Mouse (Mus musculus): ENCODE measurements around the gene Dlx3. TPM values are rescaled to one million over a fixed set of nuclear protein-coding genes. Genes with fewer than 3 reads are reported as not detected.

Gene Dlx3
- total RNA-seq, 1 experiment from 2014 or later: not detected

DNA sequence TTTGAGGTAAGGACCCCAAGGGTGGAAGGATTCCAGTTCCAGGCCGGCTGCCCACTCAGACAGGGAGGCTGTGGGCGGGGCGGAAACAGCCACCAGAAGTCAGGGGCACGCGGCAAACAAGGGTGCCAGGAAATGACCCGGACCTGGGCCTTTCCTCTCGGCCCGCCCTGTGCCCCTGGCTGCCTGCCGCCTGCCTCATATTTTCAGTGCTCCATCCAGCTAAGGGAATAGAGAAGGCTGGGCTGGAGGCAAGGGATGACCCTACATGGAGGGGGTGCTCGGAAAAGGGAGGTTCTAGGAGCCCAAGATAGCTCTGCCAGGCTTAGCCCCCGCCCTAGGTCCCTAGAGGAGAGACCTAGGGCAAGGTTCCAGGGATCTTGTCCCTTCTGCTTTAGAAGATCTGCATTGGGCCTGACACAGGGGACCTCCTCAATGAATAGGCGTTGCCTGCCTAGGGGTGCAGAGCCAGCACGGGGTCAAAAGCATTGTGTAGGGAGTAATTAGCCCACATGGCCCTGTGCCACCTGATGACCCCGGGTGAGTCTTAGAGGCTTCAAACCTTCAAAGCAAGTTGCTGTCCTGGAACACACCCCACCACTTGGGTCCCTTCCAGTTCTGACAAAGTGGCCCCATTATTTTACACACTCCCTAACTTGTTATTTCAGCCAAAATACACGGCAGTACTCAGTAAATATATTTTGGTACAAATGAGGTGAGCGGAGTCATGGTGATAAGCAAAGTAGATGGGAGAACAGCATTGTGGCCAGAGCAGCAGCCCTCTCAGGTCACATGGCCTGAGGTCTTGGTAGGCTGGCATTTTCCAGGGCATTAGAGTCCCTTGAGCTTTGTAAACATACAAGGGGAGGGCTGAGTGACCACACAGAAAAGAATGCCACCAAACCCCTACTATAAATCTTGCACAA is 30.8 kb upstream of the Dlx3 start:
- DNase-seq: peak; percentile 60

DNA sequence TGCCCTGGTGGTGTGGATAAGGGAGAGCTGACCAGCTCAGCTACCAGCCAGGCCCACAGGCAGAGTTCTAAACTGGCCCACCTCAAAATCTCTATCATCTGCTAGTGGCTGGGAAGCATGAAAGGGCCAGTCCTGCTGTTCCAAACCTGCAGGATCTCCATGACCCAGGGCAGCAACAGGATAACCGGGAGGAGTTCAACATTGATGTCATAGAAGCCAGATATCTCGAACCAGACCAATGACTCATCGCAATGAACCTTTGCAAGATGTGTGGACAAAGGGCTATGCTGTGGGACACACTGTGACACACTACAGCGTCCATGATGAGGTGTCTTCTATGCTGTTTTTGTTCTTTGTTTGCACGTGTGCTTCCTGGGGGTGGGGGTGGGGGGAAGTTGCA is 26.8 kb upstream of the Dlx3 start:
- no peak for DNase-seq

DNA sequence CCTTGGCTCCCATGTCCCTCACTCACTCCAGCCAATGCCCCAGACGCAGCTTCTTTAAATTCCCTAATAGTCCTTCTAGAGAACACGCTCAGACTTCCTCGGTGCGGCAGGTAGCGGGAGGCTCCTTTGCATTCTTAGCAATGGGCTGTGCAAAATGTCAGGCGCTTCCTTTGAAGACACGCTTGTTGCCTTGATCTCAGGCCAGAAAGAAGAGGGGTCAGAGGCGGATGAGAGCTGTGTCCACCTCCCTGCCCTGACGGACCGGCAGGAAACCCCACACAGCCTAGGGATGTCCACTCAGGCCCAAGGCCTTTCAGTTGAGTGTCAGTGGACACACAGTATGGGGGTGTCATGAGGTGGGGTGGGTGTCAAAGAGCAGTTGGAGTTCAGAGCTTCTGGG is 24.3 kb upstream of the Dlx3 start:
- no peak for DNase-seq

DNA sequence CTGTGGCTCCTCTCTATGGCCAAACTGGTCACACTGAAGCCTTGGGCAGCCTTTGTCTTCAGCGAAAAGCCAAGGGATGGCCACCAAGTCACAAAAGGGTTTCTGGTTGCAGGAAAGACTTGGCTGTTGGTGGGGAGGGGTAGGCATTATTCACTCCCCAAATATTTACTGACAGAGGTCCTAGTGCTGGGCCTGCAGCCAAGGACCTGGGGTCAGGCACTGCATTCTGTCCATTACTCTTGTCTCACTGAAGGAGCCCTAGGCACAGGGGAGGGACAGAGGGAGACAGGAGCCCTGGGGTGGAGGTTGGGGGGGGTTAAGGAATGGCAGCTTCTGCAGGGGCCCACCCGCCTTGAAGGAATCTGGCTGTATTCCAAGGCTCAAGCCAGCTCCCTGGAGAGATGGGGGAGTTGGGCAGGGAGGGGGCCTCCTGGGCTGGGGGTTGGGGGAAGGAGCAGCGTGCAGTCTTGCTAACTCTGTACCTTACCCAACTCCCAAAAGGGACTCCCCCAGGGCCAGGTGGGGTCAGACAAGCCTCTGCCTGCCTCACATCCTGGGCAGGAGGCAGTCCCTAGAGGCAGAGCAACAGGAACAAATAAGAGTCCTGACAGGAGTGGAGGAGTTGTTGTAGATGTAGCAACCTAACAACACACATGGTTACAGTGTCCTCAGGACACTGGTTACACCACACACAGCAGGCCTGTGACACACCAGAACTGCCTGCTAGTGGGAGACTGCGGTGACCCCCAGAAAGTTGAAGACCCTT is 23.1 kb upstream of the Dlx3 start:
- no peak for DNase-seq

DNA sequence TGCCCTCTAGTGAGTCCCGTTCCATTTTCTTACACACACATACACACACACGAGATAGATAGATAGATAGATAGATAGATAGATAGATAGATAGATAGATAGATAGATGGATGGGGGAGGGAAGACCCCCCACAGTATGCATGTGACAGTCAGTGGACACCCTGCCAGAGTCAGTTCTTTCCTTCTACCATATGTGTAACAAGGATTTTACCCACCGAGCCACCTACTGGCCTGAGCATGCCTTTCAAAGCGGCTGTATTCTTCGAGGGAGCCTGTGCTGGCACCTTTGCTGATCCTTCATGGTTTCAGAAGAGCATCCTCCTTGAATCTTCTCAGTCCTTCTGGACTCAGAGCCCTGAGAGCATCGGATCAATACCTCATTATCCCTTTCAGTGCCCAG is 22.0 kb upstream of the Dlx3 start:
- no peak for DNase-seq

DNA sequence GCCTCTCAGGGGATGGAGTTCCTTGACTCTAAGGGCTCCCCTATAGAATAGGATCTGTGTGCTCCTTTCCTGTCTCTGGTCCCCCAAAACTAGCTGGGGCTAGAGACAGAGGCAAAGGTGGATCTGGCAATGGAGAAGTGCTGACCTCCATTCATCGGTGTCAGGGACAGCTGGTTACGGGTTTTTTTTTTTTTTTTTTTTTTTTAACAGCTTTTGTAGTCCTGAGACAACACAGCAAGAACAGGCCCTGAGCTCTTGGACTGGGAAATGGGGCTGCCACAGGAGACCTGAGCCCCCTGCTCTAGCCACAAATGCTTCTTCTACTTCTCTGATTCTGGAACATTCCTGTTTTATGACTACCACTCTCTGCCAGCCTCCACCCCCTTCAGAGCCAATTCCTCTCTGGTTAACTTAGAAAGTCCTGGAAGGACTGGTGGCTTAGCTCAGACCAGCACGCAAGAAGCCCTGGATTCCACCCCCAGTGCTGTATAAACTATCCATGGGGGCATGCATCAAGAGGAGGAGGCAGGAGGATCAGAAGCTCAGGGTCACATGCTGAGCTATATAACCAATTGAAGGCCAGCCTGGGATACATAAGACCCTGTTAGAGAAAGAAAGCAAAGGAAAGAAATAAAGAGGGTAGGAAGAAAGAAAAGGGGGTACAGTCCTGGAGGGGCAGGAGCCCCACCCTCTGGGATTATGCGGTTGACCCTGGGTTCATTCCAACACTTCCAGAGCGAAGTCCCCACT is 21.4 kb upstream of the Dlx3 start:
- no peak for DNase-seq

DNA sequence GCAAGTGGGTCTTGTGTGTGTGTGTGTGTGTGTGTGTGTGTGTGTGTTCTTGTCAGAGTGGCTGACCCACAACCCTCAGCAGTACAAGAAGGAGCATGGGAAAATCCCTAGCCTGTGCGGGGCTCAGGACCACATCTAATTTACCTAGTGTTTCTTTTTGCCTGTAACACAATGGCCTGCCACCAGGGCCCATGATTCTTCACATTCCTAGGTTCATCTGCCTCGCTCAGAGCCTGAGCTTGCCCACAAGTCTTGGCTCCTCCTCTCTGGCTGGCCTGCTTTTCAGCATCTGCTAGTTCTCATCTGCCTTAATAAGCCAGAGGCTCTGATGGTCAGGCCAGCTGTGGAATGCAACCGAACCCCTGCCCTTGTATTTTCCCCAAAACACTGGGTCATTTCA is 19.5 kb upstream of the Dlx3 start:
- DNase-seq: no peak

DNA sequence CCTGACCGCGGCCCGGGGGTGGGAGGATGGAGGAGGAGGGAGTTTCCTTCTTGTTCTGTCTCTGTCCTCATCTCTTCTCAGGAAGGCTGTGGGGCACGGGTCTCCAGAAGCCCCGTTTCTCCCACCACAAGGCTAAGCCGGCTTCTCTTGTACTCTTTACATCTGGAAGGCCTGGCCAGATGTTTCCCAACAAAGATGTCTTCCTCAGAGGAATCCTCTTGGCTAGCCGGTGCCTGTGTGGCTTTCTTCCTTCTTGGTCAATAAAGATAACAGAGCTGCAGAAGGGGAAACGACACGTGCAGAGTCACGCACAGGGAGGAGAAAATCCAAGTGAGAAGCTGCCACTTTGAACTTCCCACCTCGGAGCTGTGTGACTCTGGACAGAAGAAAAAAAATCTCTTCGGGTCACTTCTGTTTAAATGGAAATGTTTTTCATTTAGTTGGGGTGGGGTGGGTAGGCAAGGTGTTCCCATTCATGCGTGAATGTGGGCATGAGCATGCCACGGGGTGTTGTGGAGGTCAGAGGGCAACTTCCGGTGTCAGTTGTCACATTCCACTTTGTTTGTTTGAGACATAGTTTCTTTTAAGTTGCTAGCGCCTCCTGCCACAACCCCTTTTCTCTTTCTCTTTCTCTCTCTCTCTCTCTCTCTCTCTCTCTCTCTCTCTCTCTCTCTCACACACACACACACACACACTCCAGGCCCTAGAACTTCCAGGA is 18.7 kb upstream of the Dlx3 start:
- no peak for DNase-seq

DNA sequence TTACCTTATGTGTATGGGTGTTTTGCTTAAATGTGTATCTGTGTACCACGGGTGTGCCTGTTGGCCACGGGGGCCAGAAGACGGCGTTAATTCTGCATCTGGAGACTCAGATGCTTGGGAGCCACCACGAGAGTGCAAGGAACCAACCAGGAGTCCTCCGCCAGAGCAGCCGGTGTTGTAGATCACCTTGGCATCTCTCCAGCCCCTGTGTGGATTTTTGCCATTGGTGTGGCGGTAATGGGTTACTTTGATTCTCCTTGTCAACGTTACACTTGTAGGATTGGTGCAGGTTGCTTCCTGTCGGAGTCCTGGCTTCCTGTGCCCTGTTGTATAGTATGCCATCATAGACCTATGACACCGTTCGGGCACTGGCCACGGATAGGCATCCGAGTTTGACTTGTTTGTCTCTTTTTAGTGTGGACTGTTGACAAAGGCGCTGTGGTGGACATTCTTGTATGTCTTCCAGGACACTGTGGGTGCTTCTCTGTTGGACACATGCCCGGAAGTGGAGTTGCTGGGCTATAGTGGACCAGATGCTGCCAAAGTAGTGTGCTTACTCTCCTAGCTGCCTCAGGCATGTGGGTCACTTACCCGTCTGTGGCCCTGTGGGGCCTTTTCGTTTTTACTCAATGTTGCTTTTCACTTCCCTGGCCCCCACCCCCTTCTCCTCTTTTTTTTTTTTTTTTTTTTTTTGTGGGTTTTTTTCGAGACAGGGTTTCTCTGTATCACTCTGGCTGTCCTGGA is 17.6 kb upstream of the Dlx3 start:
- DNase-seq: no peak

DNA sequence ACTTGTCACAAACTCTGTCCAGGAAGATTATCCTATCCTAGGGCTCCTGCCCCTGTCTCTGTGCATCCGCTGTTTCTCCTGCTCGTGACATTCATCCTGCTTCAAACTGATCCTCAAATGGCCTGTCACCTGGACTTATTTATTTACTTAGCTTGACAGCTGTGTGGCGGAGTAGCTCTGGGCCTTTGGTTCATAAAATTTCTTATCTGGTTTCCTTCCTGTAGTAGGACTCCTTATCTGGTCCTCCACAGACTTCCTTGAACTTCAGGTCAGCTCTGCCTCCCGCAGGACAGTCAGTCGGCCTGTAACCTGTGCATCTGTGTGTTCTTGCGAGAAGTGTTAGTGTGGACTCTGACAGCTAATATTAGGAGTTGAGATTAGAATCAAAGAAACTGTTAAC is 15.7 kb upstream of the Dlx3 start:
- no peak for DNase-seq

DNA sequence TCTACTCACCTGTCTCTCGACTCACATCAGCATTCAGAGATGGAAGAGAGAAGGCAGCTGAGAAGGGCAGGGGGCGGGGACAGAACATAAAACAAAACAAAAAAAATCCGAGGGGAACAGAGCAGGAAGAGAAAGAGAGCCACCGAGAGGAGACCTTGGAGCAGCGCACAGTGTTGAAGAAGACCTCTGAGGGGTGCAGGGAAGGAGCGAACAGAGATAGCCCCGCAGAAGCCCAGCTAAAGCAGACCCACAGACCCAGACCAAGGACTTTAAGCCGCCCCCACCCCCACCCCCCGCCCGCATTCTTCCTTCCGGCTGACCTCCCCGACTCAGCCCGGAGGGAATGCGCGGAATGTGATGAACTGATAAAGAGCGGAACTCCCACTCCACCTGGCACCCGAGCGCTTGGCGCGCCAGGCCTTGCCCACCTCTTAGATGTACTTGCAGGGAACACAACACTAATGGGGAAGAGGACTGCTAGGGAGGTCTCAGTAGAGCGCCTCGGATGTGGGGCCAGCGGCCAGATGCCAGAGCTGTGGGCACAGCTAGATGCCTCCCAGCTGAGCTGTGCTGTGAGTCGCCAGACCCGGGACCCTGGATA is 14.5 kb upstream of the Dlx3 start:
- peak; percentile 38 for DNase-seq

DNA sequence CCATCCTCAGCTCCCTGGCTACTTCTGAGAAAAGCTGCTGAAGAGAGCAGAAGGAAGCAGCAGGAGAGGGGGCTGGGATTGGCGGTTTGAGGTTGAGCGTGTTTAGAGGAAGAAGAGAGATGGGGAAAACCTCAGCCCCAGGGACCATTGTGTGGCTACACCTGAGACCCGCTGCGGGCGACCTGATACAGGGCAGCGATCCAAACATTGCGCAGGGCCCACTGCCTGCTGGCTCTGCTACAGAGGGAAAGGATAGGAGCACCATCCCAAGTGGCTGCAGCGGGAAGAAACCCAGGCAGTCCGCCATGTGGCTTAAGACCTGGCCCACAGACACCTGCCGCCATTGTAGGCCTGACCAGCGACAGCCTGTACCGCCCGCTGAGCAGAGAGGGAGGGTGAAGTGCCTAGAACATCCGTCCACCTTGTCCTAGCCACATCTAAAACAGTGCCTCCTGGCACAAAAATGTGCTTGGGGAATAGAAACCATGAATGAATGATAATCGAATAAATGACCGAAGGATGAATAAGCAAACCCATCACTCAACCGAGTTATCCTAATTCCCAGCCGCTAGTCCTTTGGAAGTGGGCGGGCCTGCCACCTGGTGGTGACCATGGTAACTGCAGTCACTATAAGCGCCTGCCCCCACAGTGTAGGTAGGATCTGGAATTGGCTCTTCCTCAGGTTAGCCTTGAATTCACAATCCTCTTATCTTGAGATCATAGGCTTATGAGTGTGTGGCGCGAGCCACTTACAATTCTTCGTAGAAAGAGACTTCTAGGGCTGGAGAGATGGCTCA is 13.3 kb upstream of the Dlx3 start:
- peak; percentile 87 for DNase-seq

DNA sequence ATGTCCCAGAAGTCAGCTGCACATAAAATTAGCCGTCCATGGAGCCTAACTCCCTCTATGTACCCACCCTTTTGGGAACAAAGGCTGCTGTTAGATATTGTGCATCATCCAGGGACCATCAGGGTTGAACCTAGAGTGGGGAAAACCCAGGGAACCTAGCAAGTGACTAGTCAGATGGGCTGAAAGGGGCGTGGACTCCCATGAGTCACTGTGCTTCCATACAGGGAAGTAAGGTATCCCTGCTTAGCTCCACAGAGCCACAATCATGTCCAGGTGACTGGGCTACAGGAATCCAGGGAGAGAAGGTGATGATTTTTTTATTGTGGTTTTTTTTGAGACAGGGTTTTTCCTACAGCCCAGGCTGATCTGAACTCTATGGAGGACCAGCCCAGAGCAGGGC is 10.9 kb upstream of the Dlx3 start:
- DNase-seq: no peak

DNA sequence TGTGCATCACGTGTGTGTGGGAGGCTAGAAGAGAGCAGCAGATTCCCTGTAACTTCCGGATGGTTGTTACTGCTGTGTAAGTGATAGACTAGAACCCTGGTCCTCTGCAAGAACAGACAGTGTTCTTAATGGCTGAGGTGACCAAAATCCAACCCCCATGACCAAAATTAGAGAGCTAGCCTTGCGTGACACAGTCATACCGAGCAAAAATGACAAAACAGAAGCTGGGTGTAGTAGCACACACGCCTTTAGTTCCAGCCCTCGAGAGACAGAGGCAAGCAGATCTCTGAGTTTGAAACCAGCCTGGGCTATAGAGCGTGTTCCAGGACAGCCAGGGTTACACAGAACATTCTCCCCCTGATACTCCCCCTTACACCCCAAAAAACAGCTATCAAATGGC is 9.8 kb upstream of the Dlx3 start:
- DNase-seq: no peak

DNA sequence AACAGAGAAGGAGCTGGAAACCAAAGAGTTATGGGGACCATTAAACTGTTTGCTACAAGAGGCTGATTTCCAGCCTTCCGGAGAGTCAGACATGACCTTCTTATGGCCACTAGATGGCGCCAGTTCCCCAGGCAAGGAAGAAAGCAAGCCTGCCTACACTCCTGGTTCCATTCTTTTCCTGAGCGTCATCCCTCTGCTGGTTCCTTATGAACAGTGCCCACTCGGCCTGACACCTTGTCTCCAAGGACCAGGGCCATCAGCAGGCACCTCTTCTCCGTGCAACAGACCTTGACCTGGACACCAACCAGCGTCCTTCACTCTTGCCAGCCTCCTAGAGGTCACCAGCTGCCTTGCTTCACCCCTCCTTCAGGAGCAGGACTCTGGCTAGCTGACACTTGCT is 2.9 kb upstream of the Dlx3 start:
- peak; percentile 60 for DNase-seq

DNA sequence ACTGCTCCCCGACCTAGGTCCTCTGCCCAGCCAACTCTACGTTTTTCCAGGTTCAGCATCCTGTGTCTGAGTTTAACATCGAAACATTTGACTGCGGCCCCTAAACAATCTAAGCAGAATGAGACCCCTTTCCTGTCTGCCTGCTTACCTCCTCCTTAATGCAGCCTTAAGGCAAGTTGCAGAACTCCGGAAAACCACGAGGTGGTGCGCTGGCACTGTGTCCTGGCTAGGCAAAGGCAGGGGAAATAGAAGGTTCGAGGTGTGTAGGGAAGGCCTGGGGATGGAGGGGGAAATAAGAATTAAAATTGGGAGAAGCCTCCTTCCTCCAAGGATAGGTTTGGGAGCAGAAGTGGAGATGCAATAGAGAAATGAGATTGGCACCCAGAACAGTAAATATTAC is 1.4 kb upstream of the Dlx3 start:
- peak; percentile 81 for DNase-seq

DNA sequence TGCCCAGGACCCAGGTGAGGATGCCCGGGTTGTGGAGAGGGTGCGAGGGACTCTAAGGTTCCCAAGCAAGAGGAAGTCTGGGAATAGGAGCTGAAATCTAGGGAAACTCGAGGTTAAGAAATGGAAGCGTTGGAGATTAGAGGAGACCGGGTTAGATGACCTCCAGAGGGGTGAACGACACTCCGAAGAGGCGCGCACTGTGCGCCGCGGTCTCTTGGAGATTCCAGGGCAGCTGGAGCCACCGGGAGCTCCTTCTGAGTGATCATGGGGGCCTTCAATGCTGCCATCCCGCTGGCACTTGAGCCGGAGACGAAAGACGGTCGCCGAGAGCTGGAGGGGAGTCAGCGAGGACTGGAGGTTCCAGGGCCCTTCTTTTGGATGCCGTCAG is 708 bp downstream of the Dlx3 start:
- no peak for DNase-seq

DNA sequence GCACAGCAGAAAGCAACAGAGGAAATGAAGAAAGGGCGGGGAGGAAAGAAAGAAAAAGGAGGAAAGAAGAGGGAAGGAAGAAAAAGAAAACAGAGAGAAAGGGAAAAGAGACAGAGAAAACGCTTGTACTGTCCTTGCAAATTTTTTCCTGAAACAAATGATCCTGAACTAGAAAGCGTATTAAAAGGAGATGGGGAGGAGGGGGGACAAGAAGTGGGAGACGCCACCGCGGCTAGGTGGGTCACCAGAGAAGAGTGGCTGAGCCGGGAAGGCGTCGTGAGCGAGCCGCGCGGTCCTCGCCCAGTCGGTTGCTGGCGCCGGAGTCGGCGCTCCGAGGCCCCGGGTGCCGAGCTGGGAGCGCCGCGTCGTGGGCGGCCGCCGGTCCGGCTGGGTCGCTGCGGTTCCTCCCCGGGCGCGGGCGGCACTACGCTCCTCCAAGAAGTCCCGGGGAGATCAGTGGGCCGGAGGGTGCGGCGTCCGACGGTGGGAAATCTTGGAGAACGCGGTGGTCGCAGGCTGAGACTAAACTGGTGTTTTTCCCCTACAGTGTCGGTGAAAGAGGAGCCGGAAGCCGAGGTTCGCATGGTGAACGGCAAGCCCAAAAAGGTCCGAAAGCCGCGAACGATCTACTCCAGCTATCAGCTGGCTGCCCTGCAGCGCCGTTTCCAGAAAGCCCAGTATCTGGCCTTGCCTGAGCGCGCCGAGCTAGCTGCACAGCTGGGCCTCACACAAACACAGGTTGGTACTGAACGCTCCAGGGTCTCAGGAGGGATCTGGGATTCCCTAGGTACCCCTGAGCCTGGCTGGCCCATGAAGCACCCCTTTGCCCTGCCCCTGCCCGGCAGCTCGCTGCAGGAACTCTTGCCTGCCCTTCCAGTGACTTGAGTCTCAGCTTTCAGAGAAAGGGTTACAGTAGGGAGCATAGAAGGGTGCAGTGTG is 1.5 kb downstream of the Dlx3 start:
- DNase-seq: peak; percentile 32

DNA sequence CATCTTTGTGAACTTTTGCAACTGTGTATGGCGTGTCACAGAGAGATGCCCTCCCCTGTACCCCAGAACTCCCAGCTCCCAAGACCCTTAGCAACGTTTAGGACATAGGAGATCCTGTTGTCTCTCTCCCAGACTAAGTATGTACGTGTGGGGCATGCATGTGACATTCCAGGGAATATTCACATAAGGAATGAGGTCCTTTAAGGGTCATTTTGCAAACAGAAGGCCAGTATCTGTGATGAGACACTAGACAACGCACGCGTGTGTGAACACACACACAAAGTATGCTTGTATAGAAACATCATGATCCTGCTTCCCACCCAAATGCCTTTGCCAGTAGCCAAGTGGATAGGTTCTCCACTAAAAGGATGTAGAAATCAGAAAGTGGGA is 2.2 kb downstream of the Dlx3 start:
- no peak for DNase-seq

All from adrenal gland, postnatal 25 days (tissue).